Mouse (Mus musculus) ES-E14 (cell line): Measurements from ENCODE around the gene Gpr18. TPM values are rescaled to one million over a fixed set of nuclear protein-coding genes. Genes with fewer than 3 reads are reported as not detected.

Experiments used
- DNase-seq: peaks from one replicate; pipeline ENCODE4 v3.0.0-alpha.2; 2013; ENCODE audit warnings: low read depth, low spot score
- H3K27ac ChIP-seq: 2 replicates; pipeline ENCODE4 v1.5.1; 2012; ENCODE audit warnings: low read depth, mild to moderate bottlenecking, low read length, moderate library complexity, mixed read lengths; ENCODE audit not compliant: poor library complexity, insufficient read depth, severe bottlenecking
- H3K36me3 ChIP-seq: 2 replicates; pipeline ENCODE4 v1.6.1; 2012; ENCODE audit warnings: mild to moderate bottlenecking, low read length, moderate library complexity, mixed read lengths; ENCODE audit not compliant: control insufficient read depth, poor library complexity, insufficient read depth, severe bottlenecking
- H3K4me1 ChIP-seq, 2 experiments: fragments of 150-350 bp in 1 of 2; sonication (generic) in 1 of 2; 2 replicates each; pipeline ENCODE4 v1.6.1; 2012; ENCODE audit warnings: low read length in 2 of 2, mild to moderate bottlenecking in 1 of 2, mixed read lengths in 1 of 2; ENCODE audit not compliant: control insufficient read depth in 2 of 2, insufficient read depth in 2 of 2, poor library complexity in 1 of 2
- H3K4me3 ChIP-seq, 2 experiments: fragments of 150-350 bp in 1 of 2; sonication (generic) in 1 of 2; 2 replicates each; pipeline ENCODE4 v1.5.1; 2012; ENCODE audit warnings: low read length in 2 of 2, low read depth in 1 of 2, mild to moderate bottlenecking in 1 of 2, mixed read lengths in 1 of 2; ENCODE audit not compliant: insufficient read depth in 1 of 2, poor library complexity in 1 of 2, severe bottlenecking in 1 of 2
- H3K9ac ChIP-seq: 2 replicates; pipeline ENCODE4 v1.6.1; 2012; ENCODE audit warnings: low read depth, mild to moderate bottlenecking, low read length, mixed read lengths; ENCODE audit not compliant: poor library complexity, insufficient read depth, severe bottlenecking
- H3K9me3 ChIP-seq: fragments of 150-350 bp; sonication (generic); 2 replicates; pipeline ENCODE4 v1.6.1; 2012; ENCODE audit warnings: low read depth, mild to moderate bottlenecking, low read length; ENCODE audit not compliant: control insufficient read depth, insufficient read depth
- CHD2 ChIP-seq: IDR thresholded peaks from 2 replicates; pipeline ENCODE4 v1.6.1; 2014; ENCODE audit warnings: mild to moderate bottlenecking, low read depth, low read length, inconsistent platforms
- HCFC1 ChIP-seq: IDR thresholded peaks from 2 replicates; pipeline ENCODE4 v1.6.1; 2012; ENCODE audit warnings: low read length, inconsistent platforms, borderline replicate concordance; ENCODE audit not compliant: insufficient read depth
- MAFK ChIP-seq: IDR thresholded peaks from 2 replicates; pipeline ENCODE4 v1.6.1; 2014; ENCODE audit warnings: mild to moderate bottlenecking, low read depth, low read length, inconsistent platforms; ENCODE audit not compliant: insufficient read depth
- ZC3H11A ChIP-seq: IDR thresholded peaks from 2 replicates; pipeline ENCODE4 v1.6.1; 2012; ENCODE audit warnings: low read depth, mild to moderate bottlenecking, inconsistent platforms, low read length, borderline replicate concordance
- ZNF384 ChIP-seq: IDR thresholded peaks from 2 replicates; pipeline ENCODE4 v1.6.1; 2012; ENCODE audit warnings: low read depth, low read length, inconsistent platforms
- in situ Hi-C, 2 experiments: fragments of 600-800 bp; cut with MboI; formaldehyde crosslinking; loops; one replicate each; pipeline ENCODE4 v1.15.1; 2025; ENCODE audit warnings: low sequenced_read_pairs in 2 of 2, inconsistent platforms in 1 of 2; ENCODE audit not compliant: unreplicated experiment in 2 of 2
- total RNA-seq: library from RNA; depleted of rRNA; stranded (reverse); fragments of 300-350 nt; gene quantifications from 2 replicates; pipeline ENCODE4 v1.2.3, GENCODE M21; 2012

The Gpr18 gene
- total RNA-seq, 1 experiment = 0.49 TPM

- H3K27ac ChIP-seq = no peak overlapping the region
- no peaks in the 10 kb centered on the region for H3K36me3 ChIP-seq
- H3K4me3 ChIP-seq = no peak overlapping the region
- in situ Hi-C loops = no loop called here
- TF ChIP-seq CHD2 (no peak), ZNF384 (no peak), MAFK (no peak), ZC3H11A (no peak), HCFC1 (no peak)
- no peak overlapping the region for H3K9ac ChIP-seq
- DNase-seq = no peak
- no peaks in the 10 kb centered on the region for H3K9me3 ChIP-seq
- H3K4me1 ChIP-seq = no peaks in the 10 kb centered on the region
Observed at GRCm38 (mm10) chr14:121899071-121899470, 16.5 kb downstream of the Gpr18 start.

DNA sequence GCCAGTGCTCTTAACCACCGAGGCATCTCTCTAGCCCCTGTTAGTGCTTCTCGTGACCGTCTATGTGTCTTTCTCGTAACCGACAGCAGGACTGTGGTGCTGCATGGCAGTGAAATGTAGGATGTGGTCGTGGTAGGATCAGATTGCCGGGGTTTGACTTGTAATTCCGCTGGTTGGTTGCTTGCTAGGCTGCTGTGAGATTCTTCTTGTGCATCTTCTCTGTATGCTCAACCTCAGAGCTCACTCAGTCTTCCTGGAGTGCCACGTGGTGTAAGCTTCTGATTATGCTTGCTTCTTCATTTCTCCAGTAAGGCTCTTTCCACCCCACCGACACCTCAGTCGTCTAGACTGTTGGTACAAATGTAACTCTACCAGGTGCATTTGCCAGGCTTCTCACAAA, 17.1 kb downstream of the Gpr18 start:
- Histone ChIP-seq H3K4me1 (no peaks in the 10 kb centered on the region), H3K4me3 (no peak overlapping the region), H3K9me3 (no peaks in the 10 kb centered on the region), H3K27ac (no peak overlapping the region), H3K9ac (no peak overlapping the region), H3K36me3 (no peaks in the 10 kb centered on the region)
- TF ChIP-seq MAFK = no peak
- TF ChIP-seq CHD2 = no peak
- TF ChIP-seq HCFC1 = no peak
- TF ChIP-seq ZC3H11A = no peak
- no peak for TF ChIP-seq ZNF384
- in situ Hi-C loops = no loop called here
- no peak for DNase-seq

GRCm38 (mm10) chr14:121897773-121898172, 17.8 kb downstream of the Gpr18 start:
- Histone ChIP-seq H3K9me3 (no peaks in the 10 kb centered on the region), H3K4me3 (no peak overlapping the region), H3K9ac (no peak overlapping the region; the same call in 1 of the 2 replicates), H3K36me3 (no peaks in the 10 kb centered on the region), H3K4me1 (no peaks in the 10 kb centered on the region; a peak in 1 of 4 replicates), H3K27ac (no peak overlapping the region)
- in situ Hi-C loops = no loop called here
- DNase-seq = no peak
- TF ChIP-seq HCFC1 (no peak), ZC3H11A (no peak), CHD2 (no peak), ZNF384 (no peak), MAFK (no peak)

GRCm38 (mm10) chr14:121896126-121897090, 19.2 kb downstream of the Gpr18 start:
- TF ChIP-seq ZNF384 (no peak), HCFC1 (no peak), MAFK (no peak), CHD2 (no peak), ZC3H11A (no peak)
- no peak overlapping the region for H3K4me3 ChIP-seq
- H3K9me3 ChIP-seq = no peaks in the 10 kb centered on the region
- DNase-seq = no peak
- no peak overlapping the region for H3K27ac ChIP-seq
- in situ Hi-C loops = no loop called here
- H3K9ac ChIP-seq = no peak overlapping the region
- H3K4me1 ChIP-seq = peaks cover 0 to 5% of the 10 kb centered on the region in 2 experiments; a peak in 2 of 4 replicates
- no peaks in the 10 kb centered on the region; the same call in 1 of the 2 replicates for H3K36me3 ChIP-seq
